Comparison of ENCODE assay signal across 8 mouse cellular contexts in genomic region chr8:70667071-70667470, GRCm38 (mm10). TPM values are rescaled to one million over a fixed set of nuclear protein-coding genes. Genes with fewer than 3 reads are reported as not detected.
DNase-seq lines count a peak whose midpoint lies in the region; ATAC-seq and TF ChIP-seq lines count a peak whose summit lies in the region.

No protein-coding gene starts in this region.

- H3K4me3 ChIP-seq in liver, adult 2 months (ENCODE audit: insufficient read depth, low read depth, low read length), result no peak overlapping the region
- no peak overlapping the region for H3K4me3 ChIP-seq in liver, embryonic 11.5 days (ENCODE audit: low read depth, low read length)
- H3K4me3 ChIP-seq in hindbrain, embryonic 16.5 days (ENCODE audit: low read length), result no peak overlapping the region

- no peak for TF ChIP-seq CTCF in liver, adult 2 months (IDR thresholded peaks at IDR 0.05; ENCODE audit: low read depth, low read length)

- DNase-seq in adrenal gland, postnatal 14 days, result peak; percentile 55
- DNase-seq in adrenal gland, postnatal 4 days (ENCODE audit: low spot score in 2 of 2), result no peak
- peak; percentile 94 for DNase-seq in liver, adult 2 months (ENCODE audit: extremely low read depth, low read depth, low spot score)
- DNase-seq in liver, embryonic 11.5 days (ENCODE audit: low spot score), result no peak
- peak; percentile 77 for DNase-seq in lung, postnatal 10 days
- DNase-seq in urinary bladder, adult 2 months (ENCODE audit: low spot score), result no peak

- 26% methylated on average over 5 of the region's 5 CpGs for WGBS in liver, adult 2 months
- WGBS in liver, embryonic 11.5 days, result 63% methylated on average over 5 of the region's 5 CpGs
- 65% methylated on average over 5 of the region's 5 CpGs for WGBS in hindbrain, embryonic 16.5 days

- H3K9ac ChIP-seq in liver, adult 2 months (ENCODE audit: low read depth, low read length), result no peak overlapping the region
- no peak overlapping the region for H3K9ac ChIP-seq in liver, embryonic 11.5 days (ENCODE audit: low read depth, low read length)
- no peak overlapping the region for H3K9ac ChIP-seq in hindbrain, embryonic 16.5 days (ENCODE audit: low read depth, low read length)

- ATAC-seq in liver, embryonic 11.5 days (replicated peaks; ENCODE audit: low FRiP score), result no peak; the same call in 1 of the 2 replicates
- peak; percentile 59 for ATAC-seq in hindbrain, embryonic 16.5 days
- ATAC-seq in megakaryocyte, adult 5-6 weeks (ENCODE audit: poor library complexity, severe bottlenecking), result no peak

- H3K4me2 ChIP-seq in liver, embryonic 11.5 days, result no peak overlapping the region
- H3K4me2 ChIP-seq in hindbrain, embryonic 16.5 days (ENCODE audit: low read length), result no peak overlapping the region

- no peaks in the 10 kb centered on the region for H3K27me3 ChIP-seq in liver, adult 2 months (ENCODE audit: control insufficient read depth, insufficient read depth, low read length)
- H3K27me3 ChIP-seq in liver, embryonic 11.5 days (replicated peaks; ENCODE audit: control insufficient read depth, insufficient read depth, low read length), result no peaks in the 10 kb centered on the region
- no peaks in the 10 kb centered on the region for H3K27me3 ChIP-seq in hindbrain, embryonic 16.5 days (replicated peaks; ENCODE audit: control insufficient read depth, insufficient read depth, low read length)

- H3K27ac ChIP-seq in liver, adult 2 months (replicated peaks; ENCODE audit: insufficient read depth, low read depth, low read length), result peak overlapping the region; percentile 83
- H3K27ac ChIP-seq in liver, embryonic 11.5 days (ENCODE audit: low read depth, low read length), result no peak overlapping the region
- no peak overlapping the region for H3K27ac ChIP-seq in hindbrain, embryonic 16.5 days (ENCODE audit: low read depth, low read length)

- no peak for TF ChIP-seq POLR2A in liver, adult 2 months (IDR thresholded peaks at IDR 0.05; ENCODE audit: extremely low read depth, insufficient read depth, low read length)

- no peaks in the 10 kb centered on the region for H3K36me3 ChIP-seq in liver, adult 2 months (ENCODE audit: control insufficient read depth, insufficient read depth, low read length)
- no peaks in the 10 kb centered on the region for H3K36me3 ChIP-seq in liver, embryonic 11.5 days (ENCODE audit: control insufficient read depth, insufficient read depth, low read length)
- no peaks in the 10 kb centered on the region for H3K36me3 ChIP-seq in hindbrain, embryonic 16.5 days (ENCODE audit: control insufficient read depth, insufficient read depth, low read length)

- H3K4me1 ChIP-seq in liver, adult 2 months (ENCODE audit: control insufficient read depth, insufficient read depth, low read length), result peaks cover 11% of the 10 kb centered on the region
- peaks cover 5% of the 10 kb centered on the region; the same call in 1 of the 2 replicates for H3K4me1 ChIP-seq in liver, embryonic 11.5 days (replicated peaks; ENCODE audit: control insufficient read depth, insufficient read depth, low read length)
- no peaks in the 10 kb centered on the region for H3K4me1 ChIP-seq in hindbrain, embryonic 16.5 days (ENCODE audit: control insufficient read depth, insufficient read depth, low read depth, low read length)

- H3K79me2 ChIP-seq in liver, adult 2 months (ENCODE audit: control insufficient read depth, insufficient read depth, low read length), result no peaks in the 10 kb centered on the region

- H3K9me3 ChIP-seq in liver, embryonic 11.5 days (ENCODE audit: control insufficient read depth, low read length), result no peaks in the 10 kb centered on the region
- H3K9me3 ChIP-seq in hindbrain, embryonic 16.5 days (ENCODE audit: control insufficient read depth, low read length), result no peaks in the 10 kb centered on the region

RNA-seq across cellular contexts. Expression of gene Lsm4, which starts 6.0 kb away (rescaled TPM):
- 76.0 and 78.6 TPM in 2 replicates for total RNA-seq in adrenal gland, postnatal 14 days (2021)
- 10 to 100 TPM; 96.6 to 99.0 TPM for total RNA-seq in adrenal gland, postnatal 4 days (2021)
- total RNA-seq in liver, adult 2 months (2014; rRNA removed), result 30.8 and 35.4 TPM in 2 replicates
- polyA plus RNA-seq in liver, adult 2 months (2012; rRNA removed), result 35.4 and 51.8 TPM in 2 replicates
- polyA plus RNA-seq in liver, embryonic 11.5 days (2014; fragmentation: Nextera tagmentation; extraction: Ambion mirVana), result 342 and 357 TPM in 2 replicates
- 168 and 169 TPM in 2 replicates for polyA plus RNA-seq in hindbrain, embryonic 16.5 days (2015; fragmentation: Nextera tagmentation; extraction: Ambion mirVana)
- 97.8 and 99.4 TPM in 2 replicates for polyA plus RNA-seq in urinary bladder, adult 2 months (2012; rRNA removed)
- 82.1 and 84.4 TPM in 2 replicates for total RNA-seq in megakaryocyte, adult 5-6 weeks (2015)
- 106 and 151 TPM in 2 replicates for total RNA-seq in megakaryocyte, adult 5-6 weeks (2017)

RNA-seq across cellular contexts. Expression of gene Pgpep1, which starts 6.9 kb away (rescaled TPM):
- total RNA-seq in adrenal gland, postnatal 14 days (2021), result 73.1 and 86.5 TPM in 2 replicates
- 10 to 100 TPM; 62.1 to 76.0 TPM for total RNA-seq in adrenal gland, postnatal 4 days (2021)
- total RNA-seq in liver, adult 2 months (2014; rRNA removed), result 39.1 and 42.6 TPM in 2 replicates
- polyA plus RNA-seq in liver, adult 2 months (2012; rRNA removed), result 91.3 and 117 TPM in 2 replicates
- 33.7 and 34.6 TPM in 2 replicates for polyA plus RNA-seq in liver, embryonic 11.5 days (2014; fragmentation: Nextera tagmentation; extraction: Ambion mirVana)
- 78.3 and 87.6 TPM in 2 replicates for polyA plus RNA-seq in hindbrain, embryonic 16.5 days (2015; fragmentation: Nextera tagmentation; extraction: Ambion mirVana)
- 19.2 and 20.6 TPM in 2 replicates for polyA plus RNA-seq in urinary bladder, adult 2 months (2012; rRNA removed)
- total RNA-seq in megakaryocyte, adult 5-6 weeks (2015), result 5.7 and 6.8 TPM in 2 replicates
- 1.5 and 4.0 TPM in 2 replicates for total RNA-seq in megakaryocyte, adult 5-6 weeks (2017)

RNA-seq across cellular contexts. Expression of gene Jund, which starts 31.7 kb away (rescaled TPM):
- total RNA-seq in adrenal gland, postnatal 14 days (2021), result 165 and 174 TPM in 2 replicates
- 100 to 1,000 TPM; 185 to 195 TPM for total RNA-seq in adrenal gland, postnatal 4 days (2021)
- total RNA-seq in liver, adult 2 months (2014; rRNA removed), result 26.6 and 36.6 TPM in 2 replicates
- 111 and 120 TPM in 2 replicates for polyA plus RNA-seq in liver, adult 2 months (2012; rRNA removed)
- polyA plus RNA-seq in liver, embryonic 11.5 days (2014; fragmentation: Nextera tagmentation; extraction: Ambion mirVana), result 43.0 and 47.2 TPM in 2 replicates
- 60.0 and 69.0 TPM in 2 replicates for polyA plus RNA-seq in hindbrain, embryonic 16.5 days (2015; fragmentation: Nextera tagmentation; extraction: Ambion mirVana)
- polyA plus RNA-seq in urinary bladder, adult 2 months (2012; rRNA removed), result 132 and 153 TPM in 2 replicates
- total RNA-seq in megakaryocyte, adult 5-6 weeks (2015), result 26.7 and 44.1 TPM in 2 replicates
- total RNA-seq in megakaryocyte, adult 5-6 weeks (2017), result 24.0 and 28.9 TPM in 2 replicates

RNA-seq across cellular contexts. Expression of gene Gdf15, which starts 34.8 kb away (rescaled TPM):
- total RNA-seq in adrenal gland, postnatal 14 days (2021), result 0.79 and 1.0 TPM in 2 replicates
- 1 to 10 TPM in 1 of 2 experiments, under 1 TPM in 1; 0.59 to 1.8 TPM for total RNA-seq in adrenal gland, postnatal 4 days (2021)
- total RNA-seq in liver, adult 2 months (2014; rRNA removed), result 5.8 and 12.6 TPM in 2 replicates
- 23.8 and 27.7 TPM in 2 replicates for polyA plus RNA-seq in liver, adult 2 months (2012; rRNA removed)
- 4.2 and 4.9 TPM in 2 replicates for polyA plus RNA-seq in liver, embryonic 11.5 days (2014; fragmentation: Nextera tagmentation; extraction: Ambion mirVana)
- 0.11 and 0.48 TPM in 2 replicates for polyA plus RNA-seq in hindbrain, embryonic 16.5 days (2015; fragmentation: Nextera tagmentation; extraction: Ambion mirVana)
- 0.84 and 1.1 TPM in 2 replicates for polyA plus RNA-seq in urinary bladder, adult 2 months (2012; rRNA removed)
- total RNA-seq in megakaryocyte, adult 5-6 weeks (2015), result not detected in 2 replicates
- not detected in 2 replicates for total RNA-seq in megakaryocyte, adult 5-6 weeks (2017)

RNA-seq across cellular contexts. Expression of gene Iqcn, which starts 36.2 kb away (rescaled TPM):
- total RNA-seq in adrenal gland, postnatal 14 days (2021), result 0.11 and 0.19 TPM in 2 replicates
- total RNA-seq in adrenal gland, postnatal 4 days (2021), result under 1 TPM; 0.14 to 0.25 TPM
- not detected in 2 replicates for total RNA-seq in liver, adult 2 months (2014; rRNA removed)
- polyA plus RNA-seq in liver, adult 2 months (2012; rRNA removed), result not detected in 2 replicates
- polyA plus RNA-seq in liver, embryonic 11.5 days (2014; fragmentation: Nextera tagmentation; extraction: Ambion mirVana), result not detected in 2 replicates
- 0.10 TPM in 1 of 2 replicates, not detected in the other for polyA plus RNA-seq in hindbrain, embryonic 16.5 days (2015; fragmentation: Nextera tagmentation; extraction: Ambion mirVana)
- not detected in 2 replicates for polyA plus RNA-seq in urinary bladder, adult 2 months (2012; rRNA removed)
- total RNA-seq in megakaryocyte, adult 5-6 weeks (2015), result 0.11 and 0.27 TPM in 2 replicates
- 0.04 TPM in 1 of 2 replicates, not detected in the other for total RNA-seq in megakaryocyte, adult 5-6 weeks (2017)

Comparison
In these comparisons a context has a peak if more than half of its experiments do, and no peak if none do; other contexts are left out.
1. DNase-seq: peak in adrenal gland, postnatal 14 days (single experiment), liver, adult 2 months (single experiment) and lung, postnatal 10 days (single experiment); none in adrenal gland, postnatal 4 days (0 of 2), liver, embryonic 11.5 days (single experiment) and urinary bladder, adult 2 months (single experiment).